In the genomic region with DNA sequence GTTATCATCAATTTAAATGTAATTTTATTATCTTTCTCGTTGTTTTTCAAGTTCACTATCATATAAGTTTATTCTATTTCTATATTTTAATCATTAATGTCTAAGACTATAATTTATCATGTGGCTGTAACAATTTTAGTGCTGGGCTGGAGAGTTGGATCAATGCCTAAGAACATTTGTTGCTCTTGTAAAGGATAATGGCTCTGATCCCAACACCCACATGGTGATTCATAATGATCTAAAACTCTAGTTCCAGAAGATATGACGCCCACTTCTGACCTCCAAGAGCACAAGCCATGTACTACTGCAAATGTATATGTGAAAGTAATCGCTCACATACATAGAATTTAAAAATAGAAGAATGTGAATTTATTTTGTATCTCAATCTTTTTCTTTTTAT, we compare ENCODE assay signal across 17 mouse cellular contexts.
"Had no signal": no experiment of that assay in that cellular context is flagged by ENCODE, and none has a peak within 500 bp of the region (broad histone marks: within the 10 kb centered on the region; RNA-seq: fewer than 3 reads in every experiment).

No protein-coding gene starts in this region.

- DNase-seq: kidney, adult 8-10 months; kidney, postnatal 4 days; liver; liver, embryonic 13.5 days; liver, postnatal 0 days; lung, postnatal 36 days; thymus, adult 18-20 months; thymus, postnatal 14 days had no signal

- H3K4me1 ChIP-seq: limb, embryonic 12.5 days; liver, embryonic 13.5 days; midbrain, embryonic 13.5 days; neural tube, embryonic 15.5 days had no signal

- H3K9me3 ChIP-seq: limb, embryonic 12.5 days; liver, embryonic 13.5 days; midbrain, embryonic 13.5 days; neural tube, embryonic 15.5 days had no signal

- H3K4me3 ChIP-seq: limb, embryonic 12.5 days; liver, embryonic 13.5 days; midbrain, embryonic 13.5 days; myocyte; neural tube, embryonic 15.5 days had no signal

- H3K9ac ChIP-seq: limb, embryonic 12.5 days; liver, embryonic 13.5 days; liver, postnatal 0 days; midbrain, embryonic 13.5 days; neural tube, embryonic 15.5 days had no signal

- H3K4me2 ChIP-seq: limb, embryonic 12.5 days; liver, embryonic 13.5 days; midbrain, embryonic 13.5 days; neural tube, embryonic 15.5 days had no signal

- H3K27ac ChIP-seq: limb, embryonic 12.5 days; liver, embryonic 13.5 days; midbrain, embryonic 13.5 days; neural tube, embryonic 15.5 days; stomach, postnatal 0 days had no signal

- H3K27me3 ChIP-seq: limb, embryonic 12.5 days; liver, embryonic 13.5 days; midbrain, embryonic 13.5 days; neural tube, embryonic 15.5 days had no signal

- H3K36me3 ChIP-seq: limb, embryonic 12.5 days; liver, embryonic 13.5 days; midbrain, embryonic 13.5 days; neural tube, embryonic 15.5 days had no signal

- ATAC-seq: hindbrain, embryonic 16.5 days; inflammation-experienced regulatory T-cells, adult 6 months; intestine, postnatal 0 days; liver, postnatal 0 days; lung, postnatal 0 days; midbrain, embryonic 13.5 days had no signal
